Mouse (Mus musculus): Measurements from ENCODE around the gene Cd72.

The Cd72 gene

DNA sequence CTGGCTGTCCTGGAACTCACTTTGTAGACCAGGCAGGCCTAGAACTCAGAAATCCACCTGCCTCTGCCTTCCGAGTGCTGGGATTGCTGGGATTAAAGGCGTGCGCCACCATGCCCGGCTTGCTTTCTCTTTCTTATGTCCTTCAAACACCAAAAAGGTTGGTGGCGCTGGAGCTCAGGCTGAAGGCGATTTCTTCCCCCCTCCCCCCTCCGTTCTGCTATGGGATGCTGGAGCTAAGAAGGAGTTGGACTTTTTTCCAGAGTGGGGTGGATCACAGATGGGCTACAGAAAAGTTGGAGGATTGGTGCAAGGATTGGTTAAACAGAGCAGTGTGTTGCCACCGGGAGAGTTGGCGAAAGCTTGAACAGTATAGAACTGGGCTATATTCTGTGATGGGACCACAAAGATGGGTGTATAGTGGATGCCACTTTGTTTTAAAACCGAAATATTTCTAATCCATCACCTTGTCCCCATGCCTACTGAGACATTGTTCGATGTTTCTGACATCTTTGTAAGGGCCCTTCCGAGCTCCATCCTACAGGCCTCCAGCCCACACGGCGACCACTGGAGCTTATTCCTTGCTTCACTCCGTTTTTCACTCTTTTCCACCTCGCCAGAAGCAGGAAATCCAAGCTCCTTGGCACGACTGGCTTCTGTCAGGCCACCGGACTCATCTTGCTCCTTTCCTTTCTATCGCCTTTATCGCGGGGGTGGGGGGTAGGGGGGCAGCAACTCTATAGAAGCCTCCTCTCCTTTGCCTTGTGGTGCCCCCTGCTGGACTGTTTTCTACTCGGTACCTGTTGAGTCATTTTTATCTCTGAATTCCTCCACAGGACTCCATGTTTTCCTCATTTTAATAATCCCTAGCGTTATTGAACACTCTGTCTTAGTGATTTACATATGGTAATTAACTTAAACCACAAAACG lies 24.7 kb upstream of the Cd72 start:
- DNase-seq (ENCODE audit: low read depth in 2 of 2, low spot score in 2 of 2), result peak; percentile 56 to 70

DNA sequence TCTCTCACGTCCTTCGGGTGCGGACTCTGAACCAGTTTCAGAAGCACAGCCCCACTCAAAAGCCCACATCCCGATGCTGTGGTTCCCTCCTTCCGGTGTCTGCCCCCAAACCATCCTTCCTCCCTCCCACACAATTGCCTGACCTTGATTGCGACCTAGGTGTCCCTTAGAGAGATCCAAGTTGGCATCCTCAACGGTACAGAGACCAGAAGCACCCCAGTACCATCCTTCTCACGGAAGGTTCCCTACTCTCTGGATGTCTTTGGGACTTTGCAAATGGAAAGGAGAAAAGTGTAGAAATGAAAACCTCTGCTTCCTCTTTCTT lies 24.1 kb upstream of the Cd72 start:
- no peak for DNase-seq (ENCODE audit: low read depth in 2 of 2, low spot score in 2 of 2)

- DNase-seq (ENCODE audit: low read depth in 2 of 2, low spot score in 2 of 2), result peak; percentile 76 to 87
Measured at GRCm38 (mm10) chr4:43477857-43478533, 23.6 kb upstream of the Cd72 start.

DNA sequence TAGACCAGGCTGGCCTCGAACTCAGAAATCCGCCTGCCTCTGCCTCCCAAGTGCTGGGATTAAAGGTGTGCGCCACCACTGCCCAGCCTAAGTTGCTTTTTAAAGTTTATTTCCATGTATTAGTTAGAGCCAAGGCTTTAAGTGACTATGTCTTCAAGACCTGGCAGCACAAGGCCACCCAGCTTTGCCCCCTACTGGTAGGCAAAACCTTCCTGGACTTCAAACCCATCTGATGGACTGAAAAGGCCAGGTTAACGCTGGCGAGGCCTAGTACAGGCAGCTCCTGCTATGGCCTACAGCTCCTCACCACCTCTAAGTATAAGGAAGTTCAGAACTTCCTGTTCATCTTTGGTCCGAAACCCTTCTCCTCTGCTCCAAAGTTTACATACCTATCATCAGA lies 22.2 kb upstream of the Cd72 start:
- DNase-seq (ENCODE audit: low read depth in 2 of 2, low spot score in 2 of 2), result no peak

GRCm38 (mm10) chr4:43473636-43474035 lies 19.2 kb upstream of the Cd72 start:
- no peak for DNase-seq (ENCODE audit: low read depth in 2 of 2, low spot score in 2 of 2)

DNA sequence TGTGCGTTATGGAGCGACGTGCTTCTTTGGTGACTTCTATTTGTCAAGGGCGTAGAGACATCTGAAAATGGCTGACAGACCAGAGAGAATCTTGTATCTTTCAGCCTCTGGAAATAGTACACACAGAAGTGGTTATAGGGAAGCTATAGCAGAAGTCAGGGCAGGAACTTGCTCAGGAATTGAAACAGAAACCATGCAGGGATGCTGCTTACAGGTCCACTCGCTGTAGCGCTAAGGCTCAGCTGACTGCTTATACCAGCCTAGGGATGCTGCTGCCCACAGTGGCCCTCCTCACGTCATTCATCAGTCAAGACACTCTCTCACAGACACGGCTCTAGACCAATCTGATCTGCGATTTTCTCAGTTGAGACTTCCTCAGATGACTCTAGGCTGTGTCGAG lies 15.9 kb upstream of the Cd72 start:
- DNase-seq (ENCODE audit: low read depth in 2 of 2, low spot score in 2 of 2), result no peak

- no peak for DNase-seq (ENCODE audit: low read depth in 2 of 2, low spot score in 2 of 2)
Measured at GRCm38 (mm10) chr4:43466872-43467271, 12.4 kb upstream of the Cd72 start.

- DNase-seq (ENCODE audit: low read depth in 2 of 2, low spot score in 2 of 2), result no peak
Measured at GRCm38 (mm10) chr4:43465935-43466334, 11.5 kb upstream of the Cd72 start.

DNA sequence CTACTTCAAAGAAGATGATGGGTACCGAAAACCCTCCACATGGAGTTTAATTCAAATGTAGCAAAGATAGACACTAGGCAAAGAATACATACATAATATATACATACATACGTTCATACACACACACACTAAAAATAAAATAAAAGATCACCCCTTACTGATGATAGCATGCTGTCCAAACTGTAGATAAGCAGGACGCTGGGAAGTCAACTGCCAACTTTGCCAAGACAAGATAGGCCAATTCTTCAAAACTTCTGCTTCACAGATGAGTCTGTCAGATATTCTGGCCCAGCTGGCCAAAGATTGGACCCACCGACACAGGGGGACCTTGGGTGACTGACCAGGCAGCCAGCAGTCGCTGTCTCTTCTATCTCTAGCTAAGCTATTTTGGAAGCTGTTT lies 8.7 kb upstream of the Cd72 start:
- no peak for DNase-seq (ENCODE audit: low read depth in 2 of 2, low spot score in 2 of 2)

- no peak for DNase-seq (ENCODE audit: low read depth in 2 of 2, low spot score in 2 of 2)
Measured at GRCm38 (mm10) chr4:43457124-43457523, 2.7 kb upstream of the Cd72 start.

DNA sequence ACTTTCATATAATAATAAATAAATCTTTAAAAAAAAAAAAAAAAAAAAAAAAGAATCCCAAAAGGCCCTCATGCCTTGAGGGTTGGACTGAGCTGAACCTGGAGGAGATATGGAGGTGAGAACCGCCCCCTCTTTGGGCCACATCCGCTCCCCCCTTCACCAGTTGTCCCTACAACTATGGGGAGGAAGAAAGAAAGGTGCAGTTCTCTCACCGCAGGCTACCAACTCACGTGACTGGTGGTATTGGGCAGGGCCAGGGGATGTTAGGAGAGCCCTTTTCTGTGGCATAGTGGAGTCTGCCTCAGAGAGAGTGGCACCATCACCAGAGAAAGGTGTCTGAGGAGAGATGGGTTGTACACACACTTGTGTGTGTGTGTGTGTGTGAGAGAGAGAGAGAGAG lies 2.0 kb upstream of the Cd72 start:
- DNase-seq (ENCODE audit: low read depth in 2 of 2, low spot score in 2 of 2), result peak; percentile 76 to 81

DNA sequence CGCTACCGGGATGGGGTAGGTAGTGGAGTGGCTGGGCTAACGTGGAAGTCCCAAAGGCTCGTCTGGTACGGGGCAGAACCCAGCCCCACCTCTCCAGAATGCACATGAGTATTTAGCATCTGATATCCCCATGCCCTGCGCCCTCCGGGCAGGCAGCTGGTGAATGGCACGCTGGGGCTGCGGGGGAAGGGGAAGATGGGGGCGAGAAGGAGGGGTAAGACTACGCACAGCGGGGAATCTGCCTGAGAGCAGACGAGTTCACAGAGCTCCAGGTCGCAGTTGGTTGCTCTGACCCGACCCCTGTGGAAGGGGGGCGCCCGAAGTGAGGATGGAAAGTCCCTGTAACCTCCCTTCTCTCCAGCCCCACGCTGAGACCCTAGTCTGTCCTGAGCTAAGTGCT lies 1.0 kb downstream of the Cd72 start:
- DNase-seq (ENCODE audit: low read depth in 2 of 2, low spot score in 2 of 2), result no peak

DNA sequence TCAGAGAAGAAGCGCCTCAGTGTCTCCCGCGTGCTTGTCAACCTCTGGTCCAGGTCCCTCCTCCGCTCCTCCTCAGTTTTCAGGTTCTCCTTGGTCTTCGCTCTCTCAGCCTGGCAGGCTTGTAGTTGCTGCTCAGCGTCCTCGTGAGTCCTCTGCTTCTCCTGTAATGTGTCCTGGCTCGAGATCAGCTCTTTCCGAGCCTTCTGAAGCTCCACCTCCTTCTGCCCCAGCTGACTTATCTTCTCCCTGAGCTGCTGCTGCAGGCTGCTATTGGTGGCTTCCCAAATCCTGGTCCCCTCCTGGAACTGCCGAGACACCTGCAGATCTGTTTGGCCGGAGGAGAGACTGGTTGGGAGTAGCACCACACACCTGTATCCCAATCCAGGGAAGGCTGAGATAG lies 2.1 kb downstream of the Cd72 start:
- no peak for DNase-seq (ENCODE audit: low read depth in 2 of 2, low spot score in 2 of 2)

DNA sequence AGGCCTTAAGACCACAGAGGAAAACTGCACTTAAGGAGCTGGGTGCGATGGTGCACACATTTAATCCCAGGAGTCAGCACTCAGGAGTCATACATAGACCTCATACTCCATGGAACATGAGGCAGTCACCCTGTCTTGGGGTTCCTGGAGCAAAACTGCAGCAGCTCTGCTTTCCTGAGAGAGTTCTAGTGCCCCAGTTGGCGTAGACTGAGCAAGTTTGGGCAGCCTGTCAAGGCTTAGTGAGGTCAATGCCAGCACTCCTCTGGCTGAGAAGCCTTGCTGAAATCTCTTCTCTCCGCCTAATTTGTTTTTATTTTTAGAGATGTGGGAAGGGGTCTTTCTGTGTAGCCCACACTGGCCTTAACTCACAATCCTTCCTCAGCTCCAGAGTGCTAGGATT lies 5.9 kb downstream of the Cd72 start:
- no peak for DNase-seq (ENCODE audit: low read depth in 2 of 2, low spot score in 2 of 2)

DNA sequence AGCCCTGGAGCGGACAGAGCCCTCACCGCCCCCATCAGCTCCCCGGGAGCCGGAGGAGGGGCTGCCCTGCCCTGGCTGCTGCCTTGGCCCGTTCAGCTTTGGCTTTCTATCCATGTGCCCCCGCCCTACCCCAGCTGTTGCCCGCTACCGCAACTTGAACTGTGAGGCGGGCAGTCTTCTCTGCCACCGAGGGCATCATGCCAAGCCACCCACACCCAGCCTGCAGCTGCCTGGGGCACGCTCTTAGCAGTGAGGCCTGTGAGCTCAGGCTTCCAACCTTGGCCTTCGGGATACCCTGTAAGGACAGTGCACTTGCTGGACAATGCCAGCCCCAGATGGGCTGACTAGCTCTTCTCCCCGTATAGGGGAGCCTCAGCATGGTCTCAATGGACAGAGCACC lies 7.2 kb downstream of the Cd72 start:
- no peak for DNase-seq (ENCODE audit: low read depth in 2 of 2, low spot score in 2 of 2)

- DNase-seq (ENCODE audit: low read depth in 2 of 2, low spot score in 2 of 2), result no peak
Measured at GRCm38 (mm10) chr4:43443511-43443910, 10.9 kb downstream of the Cd72 start.

DNA sequence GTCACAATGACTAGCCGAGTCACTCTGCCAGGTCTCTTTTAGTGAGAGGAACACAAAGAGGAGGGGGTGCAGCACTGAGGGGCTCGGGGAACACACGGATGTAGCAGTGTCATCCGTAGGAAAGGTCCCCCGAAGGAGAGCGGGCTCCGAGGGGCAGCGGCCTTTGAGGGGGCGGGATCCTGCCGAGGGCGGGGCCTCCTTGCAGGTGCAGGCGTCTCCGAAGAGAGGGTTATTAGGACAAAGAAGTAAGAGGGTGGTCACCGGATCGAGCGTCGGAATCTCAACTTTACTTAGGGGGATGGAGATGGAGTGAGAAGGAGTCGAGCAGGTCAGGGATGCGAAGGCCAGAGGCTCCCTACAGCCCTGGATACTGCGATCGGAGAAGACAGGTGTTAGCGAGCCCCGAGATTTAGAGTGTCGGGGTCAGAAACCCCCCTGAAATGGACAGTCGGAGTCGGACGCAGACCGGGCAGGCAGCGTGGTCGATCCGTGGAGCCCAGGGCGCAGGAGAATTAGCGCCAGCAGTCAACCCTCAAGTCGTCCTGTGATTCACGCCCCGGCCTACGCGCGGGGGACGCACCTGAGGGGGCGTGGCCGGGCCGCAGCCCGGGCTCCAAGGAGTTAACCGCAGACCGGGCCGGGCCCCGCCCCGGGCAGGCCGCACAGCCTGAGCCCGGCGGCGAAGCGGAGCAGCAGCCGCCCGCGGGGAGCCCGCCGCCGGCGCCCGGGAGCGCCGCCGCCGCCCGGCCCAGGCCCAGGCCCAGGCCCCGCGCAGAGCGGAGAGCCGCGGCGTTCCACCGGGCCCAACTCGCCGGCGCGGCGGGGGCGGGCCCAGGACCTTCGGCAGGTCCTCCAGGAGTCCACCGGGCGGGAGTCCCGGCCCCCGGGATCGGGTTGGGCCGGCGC lies 11.7 kb downstream of the Cd72 start:
- peak; percentile 39 to 47 for DNase-seq (ENCODE audit: low read depth in 2 of 2, low spot score in 2 of 2)

DNA sequence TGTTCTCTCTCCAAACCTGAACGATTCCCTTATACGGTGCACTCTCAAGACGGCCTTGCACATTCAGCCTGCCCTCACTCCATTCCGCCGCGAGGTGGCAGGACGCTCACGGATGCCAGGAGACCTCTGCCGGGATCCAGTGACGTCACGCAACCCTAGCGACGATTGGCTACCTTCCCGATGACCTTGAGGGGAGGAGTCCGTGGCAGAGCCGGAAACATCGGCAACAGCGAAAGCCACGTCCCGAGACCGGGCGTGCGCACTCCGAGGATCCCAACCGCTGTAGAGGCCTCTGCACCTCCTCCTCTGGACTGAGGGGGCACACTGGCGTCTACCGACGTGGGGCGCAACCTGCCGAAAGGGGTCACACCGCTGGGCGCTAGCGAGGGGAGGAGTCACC lies 12.4 kb downstream of the Cd72 start:
- DNase-seq (ENCODE audit: low read depth in 2 of 2, low spot score in 2 of 2), result peak; percentile 98 to 99

- DNase-seq (ENCODE audit: low read depth in 2 of 2, low spot score in 2 of 2), result no peak
Measured at GRCm38 (mm10) chr4:43441639-43442038, 12.8 kb downstream of the Cd72 start, which contains the start of gene Tesk1. Tesk1 (plus strand) TSS chr4:43441939.

- no peak for DNase-seq (ENCODE audit: low read depth in 2 of 2, low spot score in 2 of 2)
Measured at GRCm38 (mm10) chr4:43432832-43433231, 21.6 kb downstream of the Cd72 start.

DNA sequence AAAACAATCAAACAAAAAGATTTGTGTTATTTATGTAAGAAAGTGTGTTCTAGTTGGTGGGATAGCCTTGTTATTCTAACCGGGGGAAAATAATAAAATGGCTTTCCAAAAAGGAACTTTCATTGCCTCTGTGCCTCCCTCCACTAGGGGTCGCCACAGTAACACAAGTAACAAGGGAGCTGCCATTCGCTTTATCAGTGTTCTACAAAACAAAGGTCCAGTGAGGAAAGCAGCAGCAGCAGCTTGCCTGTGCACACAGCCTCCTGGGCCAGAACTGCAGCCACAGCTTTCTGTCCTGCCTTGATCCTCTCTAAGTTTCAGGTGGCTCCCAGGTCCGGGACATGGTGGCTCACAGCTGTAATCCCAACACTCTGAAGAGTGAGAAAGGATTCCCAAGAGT lies 22.7 kb downstream of the Cd72 start:
- DNase-seq (ENCODE audit: low read depth in 2 of 2, low spot score in 2 of 2), result peak; percentile 77 to 82

- no peak for DNase-seq (ENCODE audit: low read depth in 2 of 2, low spot score in 2 of 2)
Measured at GRCm38 (mm10) chr4:43428946-43429345, 25.5 kb downstream of the Cd72 start, which contains the start of gene Fam166b. Fam166b (minus strand) TSS chr4:43429134.
